7 mouse cellular contexts compared by ENCODE assay signal in the genomic region with DNA sequence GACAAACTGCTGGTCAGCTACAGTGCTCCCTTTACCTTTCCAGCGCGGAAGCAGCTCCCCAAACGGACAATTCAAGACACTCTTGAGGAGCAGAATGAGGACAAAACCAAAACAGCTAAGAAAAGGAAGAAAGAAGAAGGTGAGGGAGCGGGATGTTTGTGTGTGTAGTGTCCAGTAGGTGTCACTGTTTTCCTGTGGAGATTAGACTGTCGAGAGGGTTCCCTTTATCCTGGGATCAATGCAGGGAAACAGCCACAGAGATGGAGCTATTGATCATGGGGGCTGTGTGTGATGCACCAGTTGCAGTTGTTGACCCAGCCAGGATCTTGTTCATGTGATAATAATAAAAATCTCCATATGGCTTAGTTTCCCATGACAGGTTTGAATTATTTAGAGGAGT. TPM values are rescaled to one million over a fixed set of nuclear protein-coding genes. Genes with fewer than 3 reads are reported as not detected.
DNase-seq lines count a peak whose midpoint lies in the region; ATAC-seq lines count a peak whose summit lies in the region.

No protein-coding gene starts in this region.

- peak; percentile 9 to 59 for DNase-seq in left cerebral cortex, postnatal 25 days (ENCODE audit: low spot score in 2 of 2)
- DNase-seq in left cerebral cortex, adult 8-10 months (ENCODE audit: low spot score in 2 of 2): no peak
- peak; percentile 44 for DNase-seq in MN1 (ENCODE audit: low spot score)
- no peak for DNase-seq in liver, embryonic 13.5 days
- peak; percentile 20 for DNase-seq in right cerebral cortex, postnatal 14 days
- no peak for DNase-seq in adrenal gland, postnatal 4 days (ENCODE audit: low spot score in 2 of 2)

- peaks cover 100% of the 10 kb centered on the region for H3K36me3 ChIP-seq in liver, embryonic 13.5 days

- no peak overlapping the region for H3K4me2 ChIP-seq in liver, embryonic 13.5 days

- ATAC-seq in erythroid progenitor cell, adult 5-6 weeks (replicated peaks; ENCODE audit: low FRiP score, poor library complexity, severe bottlenecking): 0 out of 2 replicates have a peak, but pooled peaks have one; percentile 40
- ATAC-seq in liver, embryonic 13.5 days (ENCODE audit: low read depth): peak; percentile 29; the same call in 1 of the 2 replicates

- intact Hi-C loops in left cerebral cortex, postnatal 25 days (cut with DNase I): loop anchor here (2.0 to 5.0 kb wide), 4 partner anchors 69 to 1029 kb away; no protein-coding TSS in a partner anchor

- 52% methylated on average over 5 of the region's 5 CpGs for WGBS in liver, embryonic 13.5 days (ENCODE audit: insufficient replicate concordance)

- no peak overlapping the region for H3K4me3 ChIP-seq in liver, embryonic 13.5 days (replicated peaks)

- H3K27me3 ChIP-seq in liver, embryonic 13.5 days: no peaks in the 10 kb centered on the region

- H3K27ac ChIP-seq in liver, embryonic 13.5 days: no peak overlapping the region

- H3K4me1 ChIP-seq in liver, embryonic 13.5 days (replicated peaks): no peaks in the 10 kb centered on the region

- no peak overlapping the region for H3K9ac ChIP-seq in liver, embryonic 13.5 days

- H3K9me3 ChIP-seq in liver, embryonic 13.5 days (replicated peaks): no peaks in the 10 kb centered on the region

RNA-seq across cellular contexts. Expression of gene Zswim9, which starts 10.1 kb away (rescaled TPM):
- total RNA-seq in left cerebral cortex, postnatal 25 days (2021): 10 to 100 TPM; 14.0 to 15.5 TPM
- total RNA-seq in left cerebral cortex, adult 8-10 months (2022): 10 to 100 TPM; 14.6 to 17.4 (median 15.5) TPM
- 5.9 and 8.6 TPM in 2 replicates for total RNA-seq in erythroid progenitor cell, adult 5-6 weeks (2015; ENCODE audit: low replicate concordance)
- total RNA-seq in erythroid progenitor cell, adult 5-6 weeks (2017; ENCODE audit: low replicate concordance): 5.1 and 7.1 TPM in 2 replicates
- polyA plus RNA-seq in liver, embryonic 13.5 days (2015; fragmentation: Nextera tagmentation; extraction: Ambion mirVana): 2.1 and 2.6 TPM in 2 replicates
- total RNA-seq in adrenal gland, postnatal 4 days (2021): 10 to 100 TPM; 12.2 to 12.5 TPM

RNA-seq across cellular contexts. Expression of gene Lig1, which starts 11.5 kb away (rescaled TPM):
- 1 to 10 TPM; 7.6 to 7.9 TPM for total RNA-seq in left cerebral cortex, postnatal 25 days (2021)
- 10 to 100 TPM in 3 of 4 experiments, 1 to 10 TPM in 1; 9.0 to 10.7 (median 10.6) TPM for total RNA-seq in left cerebral cortex, adult 8-10 months (2022)
- total RNA-seq in erythroid progenitor cell, adult 5-6 weeks (2015; ENCODE audit: low replicate concordance): 174 and 196 TPM in 2 replicates
- total RNA-seq in erythroid progenitor cell, adult 5-6 weeks (2017; ENCODE audit: low replicate concordance): 133 and 162 TPM in 2 replicates
- polyA plus RNA-seq in liver, embryonic 13.5 days (2015; fragmentation: Nextera tagmentation; extraction: Ambion mirVana): 137 and 154 TPM in 2 replicates
- total RNA-seq in adrenal gland, postnatal 4 days (2021): 10 to 100 TPM; 51.5 to 60.6 TPM

RNA-seq across cellular contexts. Expression of gene Pla2g4c, which starts 35.8 kb away (rescaled TPM):
- under 1 TPM; 0.16 to 0.37 TPM for total RNA-seq in left cerebral cortex, postnatal 25 days (2021)
- total RNA-seq in left cerebral cortex, adult 8-10 months (2022): under 1 TPM; 0.16 to 0.59 (median 0.42) TPM
- 6.7 and 14.8 TPM in 2 replicates for total RNA-seq in erythroid progenitor cell, adult 5-6 weeks (2015; ENCODE audit: low replicate concordance)
- total RNA-seq in erythroid progenitor cell, adult 5-6 weeks (2017; ENCODE audit: low replicate concordance): 6.1 and 8.9 TPM in 2 replicates
- 1.1 and 1.2 TPM in 2 replicates for polyA plus RNA-seq in liver, embryonic 13.5 days (2015; fragmentation: Nextera tagmentation; extraction: Ambion mirVana)
- 1 to 10 TPM in 1 of 2 experiments, under 1 TPM in 1; 0.42 to 1.1 TPM for total RNA-seq in adrenal gland, postnatal 4 days (2021)

Comparison
In these comparisons a context has a peak if more than half of its experiments do, and no peak if none do; other contexts are left out.
1. DNase-seq: peak in left cerebral cortex, postnatal 25 days (2 of 2), MN1 (single experiment) and right cerebral cortex, postnatal 14 days (single experiment); none in left cerebral cortex, adult 8-10 months (0 of 2), liver, embryonic 13.5 days (single experiment) and adrenal gland, postnatal 4 days (0 of 2).
2. RNA of gene Lig1, which starts 11.5 kb away (total RNA-seq): 133 to 196 TPM in erythroid progenitor cell, adult 5-6 weeks and 51.5 to 60.6 TPM in adrenal gland, postnatal 4 days; 9.0 to 10.7 TPM in left cerebral cortex, adult 8-10 months and 7.6 to 7.9 TPM in left cerebral cortex, postnatal 25 days; every median in the first group is over 4 times any median in the second.